Mouse (Mus musculus): ENCODE measurements around the gene Ttc7b. TPM values are rescaled to one million over a fixed set of nuclear protein-coding genes. Genes with fewer than 3 reads are reported as not detected.
A peak's percentile ranks its signal among the peaks of the same experiment; 100 is the strongest.

The Ttc7b gene
- polyA plus RNA-seq, 1 experiment from 2014 or later, result 1.2 TPM

DNA sequence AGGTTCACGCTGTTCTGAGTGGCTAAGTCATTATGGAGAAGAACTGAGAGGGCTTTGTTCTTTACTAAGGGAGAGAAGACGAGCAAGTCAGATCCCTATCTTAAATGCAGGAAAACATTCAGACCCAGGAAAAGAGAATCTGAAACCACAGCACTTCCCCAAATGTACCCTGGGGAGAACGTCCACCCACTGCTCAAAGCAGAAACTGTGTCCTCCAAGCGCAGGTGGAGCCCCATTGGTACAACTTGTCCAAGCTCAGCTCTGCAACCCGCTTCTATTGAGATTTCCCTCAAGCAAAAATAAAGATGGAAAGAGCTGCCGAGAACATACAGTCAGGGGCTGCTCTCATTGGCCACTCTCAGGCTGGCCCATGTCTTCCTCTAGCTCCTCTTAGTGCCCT lies 168.5 kb downstream of the Ttc7b start:
- no peak overlapping the region for H3K4me2 ChIP-seq
- no peak overlapping the region for H3K9ac ChIP-seq
- WGBS (ENCODE audit: insufficient replicate concordance), result 51% methylated on average over 6 of the region's 6 CpGs
- no peaks in the 10 kb centered on the region for H3K27me3 ChIP-seq
- ATAC-seq (ENCODE audit: low read depth) (no peak), DNase-seq (no peak)
- no peaks in the 10 kb centered on the region for H3K4me1 ChIP-seq (replicated peaks)
- no peak overlapping the region for H3K27ac ChIP-seq
- no peaks in the 10 kb centered on the region for H3K9me3 ChIP-seq (replicated peaks)
- no peaks in the 10 kb centered on the region; the same call in 1 of the 2 replicates for H3K36me3 ChIP-seq
- no peak overlapping the region for H3K4me3 ChIP-seq (replicated peaks)

GRCm38 (mm10) chr12:100343554-100343953 lies 177.1 kb downstream of the Ttc7b start:
- Histone ChIP-seq H3K4me2 (no peak overlapping the region), H3K9me3 (replicated peaks) (no peaks in the 10 kb centered on the region), H3K4me1 (replicated peaks) (no peaks in the 10 kb centered on the region), H3K4me3 (replicated peaks) (no peak overlapping the region), H3K36me3 (no peaks in the 10 kb centered on the region; the same call in 1 of the 2 replicates), H3K27me3 (no peaks in the 10 kb centered on the region), H3K9ac (no peak overlapping the region), H3K27ac (no peak overlapping the region)
- WGBS (ENCODE audit: insufficient replicate concordance), result 64% methylated on average over 6 of the region's 6 CpGs
- ATAC-seq (ENCODE audit: low read depth), result no peak
- no peak for DNase-seq

GRCm38 (mm10) chr12:100341614-100342013 lies 179.0 kb downstream of the Ttc7b start:
- no peak for DNase-seq
- peak; percentile 58 for ATAC-seq (ENCODE audit: low read depth)
- H3K9me3 ChIP-seq (replicated peaks), result no peaks in the 10 kb centered on the region
- H3K27ac ChIP-seq, result no peak overlapping the region
- H3K4me2 ChIP-seq, result no peak overlapping the region
- 74% methylated on average over 7 of the region's 7 CpGs for WGBS (ENCODE audit: insufficient replicate concordance)
- H3K4me1 ChIP-seq (replicated peaks), result peaks cover under 1% of the 10 kb centered on the region; the same call in 1 of the 2 replicates
- no peak overlapping the region for H3K4me3 ChIP-seq (replicated peaks)
- H3K36me3 ChIP-seq, result no peaks in the 10 kb centered on the region
- no peak overlapping the region for H3K9ac ChIP-seq
- no peaks in the 10 kb centered on the region for H3K27me3 ChIP-seq

GRCm38 (mm10) chr12:100340901-100341460 lies 179.6 kb downstream of the Ttc7b start:
- H3K4me3 ChIP-seq (replicated peaks), result no peak overlapping the region
- no peaks in the 10 kb centered on the region for H3K36me3 ChIP-seq
- H3K27ac ChIP-seq, result no peak overlapping the region
- H3K4me2 ChIP-seq, result no peak overlapping the region
- no peak overlapping the region for H3K9ac ChIP-seq
- 79% methylated on average over 7 of the region's 7 CpGs for WGBS (ENCODE audit: insufficient replicate concordance)
- DNase-seq (no peak), ATAC-seq (ENCODE audit: low read depth) (no peak)
- H3K9me3 ChIP-seq (replicated peaks), result no peaks in the 10 kb centered on the region
- peaks cover 7% of the 10 kb centered on the region; the same call in 1 of the 2 replicates for H3K4me1 ChIP-seq (replicated peaks)
- no peaks in the 10 kb centered on the region for H3K27me3 ChIP-seq

DNA sequence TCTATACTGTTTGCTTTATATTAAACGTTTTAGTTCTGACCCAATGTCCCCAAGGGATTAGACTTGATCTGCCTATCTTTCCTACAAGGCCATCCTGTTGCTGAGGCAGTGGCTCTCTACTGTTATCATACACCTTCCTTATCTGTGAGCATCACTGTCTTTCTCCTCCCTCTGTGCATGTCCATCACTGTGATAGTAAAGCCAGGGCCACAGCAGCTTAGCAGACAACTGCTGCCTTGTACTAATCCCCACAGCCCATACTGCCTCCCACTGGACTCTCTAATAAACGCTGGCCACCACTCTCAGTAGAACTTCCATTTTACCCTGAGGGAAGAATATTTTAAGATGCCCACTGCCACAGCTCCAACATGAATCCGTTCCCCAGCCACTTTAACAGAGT lies 182.6 kb downstream of the Ttc7b start:
- no peaks in the 10 kb centered on the region for H3K36me3 ChIP-seq
- H3K4me2 ChIP-seq, result no peak overlapping the region
- no peak overlapping the region for H3K9ac ChIP-seq
- no peak overlapping the region for H3K4me3 ChIP-seq (replicated peaks)
- ATAC-seq (ENCODE audit: low read depth), result no peak
- DNase-seq, result no peak
- H3K9me3 ChIP-seq (replicated peaks), result no peaks in the 10 kb centered on the region
- H3K27ac ChIP-seq, result no peak overlapping the region
- H3K4me1 ChIP-seq (replicated peaks), result peaks cover 10% of the 10 kb centered on the region; the same call in 1 of the 2 replicates
- 45% methylated on average over 3 of the region's 3 CpGs for WGBS (ENCODE audit: insufficient replicate concordance)
- no peaks in the 10 kb centered on the region for H3K27me3 ChIP-seq

DNA sequence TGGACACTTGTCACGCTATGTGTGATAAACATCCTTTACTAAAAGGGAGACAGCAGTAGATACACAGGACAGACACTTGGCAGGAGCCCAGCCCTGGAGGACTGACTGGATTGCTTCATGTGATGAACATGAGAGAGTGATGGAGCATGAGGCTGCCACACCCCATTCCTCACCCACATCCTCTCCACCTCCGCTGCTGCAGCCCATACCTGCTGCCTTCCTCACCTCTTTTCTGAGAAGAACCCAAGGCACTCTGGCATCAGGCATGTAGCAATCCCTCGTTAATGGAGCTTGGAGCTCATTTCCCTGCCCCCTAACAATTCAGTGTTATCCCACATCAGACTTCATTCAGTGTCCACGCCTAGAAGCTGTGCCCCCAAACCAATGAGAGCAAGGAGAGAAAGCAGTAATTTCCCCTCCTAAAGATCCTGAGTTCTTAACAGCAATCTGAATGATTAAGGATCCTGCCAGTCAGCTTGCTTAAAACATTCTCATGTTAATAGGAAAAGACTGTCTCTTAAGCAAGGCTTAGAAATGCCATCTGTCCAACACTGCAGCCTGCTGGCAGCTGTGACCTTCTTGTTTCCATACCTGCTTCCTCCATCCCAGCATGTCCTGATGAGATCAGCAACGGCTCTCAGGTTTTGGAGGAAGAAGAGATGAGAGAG lies 183.1 kb downstream of the Ttc7b start:
- ATAC-seq (ENCODE audit: low read depth) (no peak), DNase-seq (no peak)
- WGBS (ENCODE audit: insufficient replicate concordance), result 62% methylated on average over 5 of the region's 5 CpGs
- Histone ChIP-seq H3K4me1 (replicated peaks) (peaks cover 10% of the 10 kb centered on the region; the same call in 1 of the 2 replicates), H3K36me3 (no peaks in the 10 kb centered on the region), H3K27me3 (no peaks in the 10 kb centered on the region), H3K4me2 (no peak overlapping the region), H3K9me3 (replicated peaks) (no peaks in the 10 kb centered on the region), H3K9ac (no peak overlapping the region), H3K27ac (no peak overlapping the region), H3K4me3 (replicated peaks) (no peak overlapping the region)

DNA sequence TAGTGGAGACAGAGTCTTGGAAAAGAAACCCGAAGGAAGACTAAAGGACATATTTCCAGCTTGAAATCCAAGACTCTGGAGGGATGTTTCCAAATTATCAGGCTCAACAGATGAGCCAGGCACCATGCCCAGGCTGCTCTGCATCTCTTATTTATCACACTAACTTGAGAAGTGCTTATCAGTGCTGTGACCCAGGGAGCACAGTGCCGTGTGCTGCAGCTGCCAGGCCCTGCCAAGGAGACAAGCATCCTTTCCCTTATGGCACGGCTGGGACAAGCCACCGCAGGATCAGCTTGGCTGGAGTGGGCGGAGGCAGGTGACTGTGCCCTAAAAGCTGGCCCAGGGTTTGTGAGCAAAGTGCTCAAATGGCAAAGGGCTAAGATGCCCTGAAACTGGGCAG lies 184.4 kb downstream of the Ttc7b start:
- Histone ChIP-seq H3K9me3 (replicated peaks) (no peaks in the 10 kb centered on the region), H3K27ac (no peak overlapping the region), H3K9ac (no peak overlapping the region), H3K4me1 (replicated peaks) (peaks cover 10% of the 10 kb centered on the region; the same call in 1 of the 2 replicates), H3K4me2 (no peak overlapping the region), H3K27me3 (no peaks in the 10 kb centered on the region), H3K4me3 (replicated peaks) (no peak overlapping the region), H3K36me3 (no peaks in the 10 kb centered on the region)
- ATAC-seq (ENCODE audit: low read depth), result no peak
- WGBS (ENCODE audit: insufficient replicate concordance), result 53% methylated on average over 5 of the region's 5 CpGs
- DNase-seq, result no peak

- H3K27me3 ChIP-seq, result no peaks in the 10 kb centered on the region
- H3K27ac ChIP-seq, result no peak overlapping the region
- H3K4me2 ChIP-seq, result no peak overlapping the region
- WGBS (ENCODE audit: insufficient replicate concordance), result 82% methylated on average over 6 of the region's 6 CpGs
- no peaks in the 10 kb centered on the region for H3K36me3 ChIP-seq
- H3K9ac ChIP-seq, result no peak overlapping the region
- H3K4me1 ChIP-seq (replicated peaks), result peaks cover 10% of the 10 kb centered on the region; the same call in 1 of the 2 replicates
- no peak for DNase-seq
- no peak for ATAC-seq (ENCODE audit: low read depth)
- H3K9me3 ChIP-seq (replicated peaks), result no peaks in the 10 kb centered on the region
- H3K4me3 ChIP-seq (replicated peaks), result no peak overlapping the region
Observed at GRCm38 (mm10) chr12:100331806-100332205, 188.8 kb downstream of the Ttc7b start.

GRCm38 (mm10) chr12:100330234-100330633 lies 190.4 kb downstream of the Ttc7b start:
- ATAC-seq (ENCODE audit: low read depth), result no peak
- DNase-seq, result no peak
- Histone ChIP-seq H3K4me2 (no peak overlapping the region), H3K36me3 (peaks cover under 1% of the 10 kb centered on the region; the same call in 1 of the 2 replicates), H3K27ac (no peak overlapping the region), H3K4me3 (replicated peaks) (no peak overlapping the region), H3K9ac (no peak overlapping the region), H3K4me1 (replicated peaks) (no peaks in the 10 kb centered on the region), H3K27me3 (no peaks in the 10 kb centered on the region), H3K9me3 (replicated peaks) (no peaks in the 10 kb centered on the region)
- WGBS (ENCODE audit: insufficient replicate concordance), result 81% methylated on average over 8 of the region's 8 CpGs

- no peaks in the 10 kb centered on the region for H3K4me1 ChIP-seq (replicated peaks)
- H3K4me3 ChIP-seq (replicated peaks), result no peak overlapping the region
- DNase-seq (no peak), ATAC-seq (ENCODE audit: low read depth) (no peak)
- H3K9ac ChIP-seq, result no peak overlapping the region
- H3K36me3 ChIP-seq, result peaks cover 5% of the 10 kb centered on the region; the same call in 1 of the 2 replicates
- 65% methylated on average over 4 of the region's 4 CpGs for WGBS (ENCODE audit: insufficient replicate concordance)
- no peak overlapping the region for H3K4me2 ChIP-seq
- no peaks in the 10 kb centered on the region for H3K9me3 ChIP-seq (replicated peaks)
- H3K27ac ChIP-seq, result no peak overlapping the region
- no peaks in the 10 kb centered on the region for H3K27me3 ChIP-seq
Observed at GRCm38 (mm10) chr12:100328998-100329397, 191.6 kb downstream of the Ttc7b start.

- H3K4me3 ChIP-seq (replicated peaks), result no peak overlapping the region
- DNase-seq (no peak), ATAC-seq (ENCODE audit: low read depth) (no peak)
- H3K9ac ChIP-seq, result no peak overlapping the region
- H3K4me2 ChIP-seq, result no peak overlapping the region
- no peaks in the 10 kb centered on the region for H3K9me3 ChIP-seq (replicated peaks)
- WGBS (ENCODE audit: insufficient replicate concordance), result 84% methylated on average over 9 of the region's 9 CpGs
- H3K4me1 ChIP-seq (replicated peaks), result no peaks in the 10 kb centered on the region
- no peaks in the 10 kb centered on the region for H3K27me3 ChIP-seq
- H3K36me3 ChIP-seq, result peaks cover 5% of the 10 kb centered on the region; the same call in 1 of the 2 replicates
- H3K27ac ChIP-seq, result no peak overlapping the region
Observed at GRCm38 (mm10) chr12:100328557-100328956, 192.1 kb downstream of the Ttc7b start.

DNA sequence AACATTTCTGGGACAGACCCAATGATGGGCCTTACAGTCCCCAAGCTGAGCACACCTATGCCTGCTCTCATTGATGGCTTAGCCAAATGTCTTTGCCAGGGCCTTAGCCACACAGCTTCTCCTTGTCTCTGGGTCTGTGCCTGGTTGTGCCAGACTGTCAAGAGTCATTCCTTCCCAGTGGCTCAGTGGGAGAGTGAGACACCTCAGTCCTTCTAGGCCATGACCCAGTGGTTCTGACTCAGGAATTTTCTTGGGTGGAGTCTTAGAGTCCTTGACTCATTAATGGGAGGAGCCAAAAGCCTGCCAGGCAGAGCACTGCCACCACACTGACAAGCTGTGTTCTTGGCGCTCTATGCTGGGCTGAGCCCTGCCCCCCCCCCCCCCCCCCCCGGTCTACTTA lies 193.9 kb downstream of the Ttc7b start:
- WGBS (ENCODE audit: insufficient replicate concordance), result 27% methylated on average over 2 of the region's 2 CpGs
- H3K9me3 ChIP-seq (replicated peaks), result no peaks in the 10 kb centered on the region
- H3K27me3 ChIP-seq, result no peaks in the 10 kb centered on the region
- H3K4me1 ChIP-seq (replicated peaks), result no peaks in the 10 kb centered on the region
- no peak overlapping the region for H3K9ac ChIP-seq
- no peak overlapping the region for H3K4me3 ChIP-seq (replicated peaks)
- no peak overlapping the region for H3K27ac ChIP-seq
- ATAC-seq (ENCODE audit: low read depth), result peak; percentile 50; the same call in 1 of the 2 replicates
- H3K36me3 ChIP-seq, result peaks cover 5% of the 10 kb centered on the region; the same call in 1 of the 2 replicates
- no peak overlapping the region for H3K4me2 ChIP-seq
- no peak for DNase-seq
